Mouse (Mus musculus) hindbrain, embryonic 14.5 days (tissue): ENCODE data around the gene Gm10260. TPM values are rescaled to one million over a fixed set of nuclear protein-coding genes. Genes with fewer than 3 reads are reported as not detected.
A peak's percentile ranks its signal among the peaks of the same experiment; 100 is the strongest.

ENCODE experiments used
- ATAC-seq: fragments of 200-750 bp; cut with Nextera tagmentation; 2 replicates; pipeline ENCODE4 v1.8.0; 2017; ENCODE audit warnings: moderate number of reproducible peaks, mild to moderate bottlenecking, moderate TSS enrichment, moderate library complexity; ENCODE audit not compliant: low FRiP score
- DNase-seq: peaks from one replicate; pipeline ENCODE4 v3.0.0-alpha.2; 2015; ENCODE audit warnings: low spot score
- H3K27ac ChIP-seq: fragments of 300-500 bp; sonication (generic); 2 replicates; pipeline ENCODE4 v1.5.1; 2014; ENCODE audit warnings: mild to moderate bottlenecking, moderate library complexity
- H3K27me3 ChIP-seq: fragments of 300-500 bp; sonication (generic); 2 replicates; pipeline ENCODE4 v1.6.1; 2014; ENCODE audit warnings: mild to moderate bottlenecking, low read length, mixed read lengths; ENCODE audit not compliant: control insufficient read depth, insufficient read depth
- H3K36me3 ChIP-seq: fragments of 300-500 bp; sonication (generic); replicated peaks from 2 replicates; pipeline ENCODE4 v1.6.1; 2014; ENCODE audit not compliant: control insufficient read depth, insufficient read depth
- H3K4me1 ChIP-seq: fragments of 300-500 bp; sonication (generic); replicated peaks from 2 replicates; pipeline ENCODE4 v1.6.1; 2014; ENCODE audit warnings: antibody characterized with exemption, low read length, mixed read lengths; ENCODE audit not compliant: control insufficient read depth, insufficient read depth
- H3K4me2 ChIP-seq: fragments of 300-500 bp; sonication (generic); replicated peaks from 2 replicates; pipeline ENCODE4 v1.6.1; 2014; ENCODE audit warnings: mild to moderate bottlenecking, moderate library complexity
- H3K4me3 ChIP-seq: fragments of 300-500 bp; sonication (generic); replicated peaks from 2 replicates; pipeline ENCODE4 v1.5.1; 2014; ENCODE audit warnings: mild to moderate bottlenecking, low read length
- H3K9ac ChIP-seq: fragments of 300-500 bp; sonication (generic); 2 replicates; pipeline ENCODE4 v1.6.1; 2014
- H3K9me3 ChIP-seq: fragments of 300-500 bp; sonication (generic); 2 replicates; pipeline ENCODE4 v1.6.1; 2016; ENCODE audit warnings: low read length; ENCODE audit not compliant: control insufficient read depth
- WGBS: fragments of 180-500 bp; shearing (Covaris S2); extraction: QIAGEN DNeasy Blood & Tissue Kit; methylation state at CpG from one replicate; pipeline ENCODE4 v1.1.7; 2014; 5-methylcytosine and 5-hydroxymethylcytosine counted together
- polyA plus RNA-seq: library from polyadenylated mRNA; unstranded; fragments of >200 nt; fragmentation: Nextera tagmentation; extraction: Ambion mirVana; gene quantifications from 2 replicates; pipeline ENCODE4 v1.2.1, GENCODE M21; 2014

Gene Gm10260
- 2.2 and 2.9 TPM in 2 replicates for polyA plus RNA-seq

DNA sequence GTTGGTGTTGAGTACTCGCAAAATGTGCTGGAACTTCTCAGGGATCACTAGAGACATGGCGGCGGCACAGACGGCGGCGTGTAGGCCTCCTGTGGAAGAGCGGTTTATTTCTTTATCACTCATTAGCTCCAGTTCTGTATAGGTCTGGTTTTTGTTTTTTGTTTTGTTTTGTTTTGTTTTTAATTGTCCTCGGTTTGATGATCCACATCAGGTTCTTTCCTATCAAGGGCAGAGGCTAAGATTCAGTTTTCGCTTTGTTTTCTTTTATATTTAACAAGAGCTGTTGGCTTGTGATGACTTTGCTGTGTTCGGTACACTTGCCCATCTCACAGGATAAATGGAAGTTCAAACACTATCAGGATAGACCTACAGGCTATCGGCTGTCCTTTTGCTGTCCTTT, at the start of gene Gm10260:
TSS of gene Gm10260 (minus strand) at position 101 of the 400 bp plus-strand sequence.
- no peaks in the 10 kb centered on the region for H3K27me3 ChIP-seq
- H3K9me3 ChIP-seq: no peaks in the 10 kb centered on the region
- no peaks in the 10 kb centered on the region for H3K36me3 ChIP-seq
- peaks cover 3% of the 10 kb centered on the region; the same call in 1 of the 2 replicates for H3K4me1 ChIP-seq
- ATAC-seq (no peak), DNase-seq (no peak)
- no peak within 1 kb of the TSS for H3K4me2 ChIP-seq
- 94% methylated on average over 10 of the region's 11 CpGs for WGBS
- H3K4me3 ChIP-seq: no peak within 1 kb of the TSS
- no peak within 1 kb of the TSS for H3K27ac ChIP-seq
- no peak within 1 kb of the TSS for H3K9ac ChIP-seq

GRCm38 (mm10) chr13:97809828-97810227, 49.4 kb upstream of the Gm10260 start:
- H3K4me3 ChIP-seq: no peak overlapping the region
- no peak overlapping the region for H3K4me2 ChIP-seq
- no peak overlapping the region for H3K27ac ChIP-seq
- no peaks in the 10 kb centered on the region for H3K27me3 ChIP-seq
- no peaks in the 10 kb centered on the region for H3K36me3 ChIP-seq
- ATAC-seq (no peak), DNase-seq (no peak)
- H3K9me3 ChIP-seq: no peaks in the 10 kb centered on the region
- no peak overlapping the region for H3K9ac ChIP-seq
- WGBS: 94% methylated on average over 4 of the region's 4 CpGs
- H3K4me1 ChIP-seq: no peaks in the 10 kb centered on the region

- Histone ChIP-seq H3K9ac (no peak overlapping the region), H3K27me3 (no peaks in the 10 kb centered on the region), H3K9me3 (no peaks in the 10 kb centered on the region), H3K4me2 (no peak overlapping the region), H3K27ac (no peak overlapping the region), H3K4me3 (no peak overlapping the region), H3K36me3 (no peaks in the 10 kb centered on the region), H3K4me1 (no peaks in the 10 kb centered on the region)
- ATAC-seq (no peak), DNase-seq (no peak)
- WGBS: 90% methylated on average over 9 of the region's 9 CpGs
Observed at GRCm38 (mm10) chr13:97805907-97806306, 45.5 kb upstream of the Gm10260 start.

- ATAC-seq (no peak), DNase-seq (no peak)
- H3K27ac ChIP-seq: no peak overlapping the region
- WGBS: 33% methylated on average over 4 of the region's 4 CpGs
- H3K36me3 ChIP-seq: no peaks in the 10 kb centered on the region
- no peak overlapping the region for H3K4me2 ChIP-seq
- H3K4me3 ChIP-seq: no peak overlapping the region
- H3K27me3 ChIP-seq: no peaks in the 10 kb centered on the region
- H3K9ac ChIP-seq: no peak overlapping the region
- no peaks in the 10 kb centered on the region for H3K9me3 ChIP-seq
- H3K4me1 ChIP-seq: peaks cover 19% of the 10 kb centered on the region
Observed at GRCm38 (mm10) chr13:97802386-97802785, 42.0 kb upstream of the Gm10260 start.

DNA sequence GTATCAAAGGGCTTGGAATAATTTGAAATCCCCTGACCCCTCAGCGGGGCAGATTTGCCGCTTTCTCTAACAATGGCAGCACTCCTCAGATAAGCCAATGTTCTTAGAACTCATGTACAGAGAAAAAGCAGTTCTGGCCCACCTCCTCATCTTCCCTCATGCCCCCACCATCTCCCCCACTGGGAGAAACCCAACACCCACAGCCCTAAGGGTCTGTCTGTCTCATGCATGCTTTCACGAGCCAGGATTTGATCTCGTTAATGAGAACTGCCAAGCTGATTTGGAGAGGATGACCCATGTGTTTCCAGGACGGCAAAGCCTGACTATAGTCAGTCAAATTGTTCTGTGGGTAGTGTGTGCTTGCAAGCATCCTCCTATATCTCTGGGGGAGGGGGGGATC, 37.0 kb upstream of the Gm10260 start:
- H3K27me3 ChIP-seq: no peaks in the 10 kb centered on the region
- no peak overlapping the region for H3K4me3 ChIP-seq
- 10% methylated on average over 5 of the region's 5 CpGs for WGBS
- 0 out of 2 replicates have a peak overlapping the region, but pooled peaks have one; percentile 32 for H3K27ac ChIP-seq
- H3K9ac ChIP-seq: no peak overlapping the region
- peaks cover 27% of the 10 kb centered on the region for H3K4me1 ChIP-seq
- H3K4me2 ChIP-seq: no peak overlapping the region
- ATAC-seq (no peak), DNase-seq (no peak)
- H3K36me3 ChIP-seq: no peaks in the 10 kb centered on the region
- H3K9me3 ChIP-seq: no peaks in the 10 kb centered on the region

GRCm38 (mm10) chr13:97794780-97795179, 34.3 kb upstream of the Gm10260 start:
- no peaks in the 10 kb centered on the region for H3K36me3 ChIP-seq
- H3K4me1 ChIP-seq: peaks cover 27% of the 10 kb centered on the region
- no peak overlapping the region for H3K4me3 ChIP-seq
- no peak overlapping the region for H3K27ac ChIP-seq
- H3K9me3 ChIP-seq: no peaks in the 10 kb centered on the region
- H3K9ac ChIP-seq: no peak overlapping the region
- H3K27me3 ChIP-seq: no peaks in the 10 kb centered on the region
- H3K4me2 ChIP-seq: no peak overlapping the region
- ATAC-seq: no peak
- DNase-seq: no peak
- WGBS: 74% methylated on average over 1 of the region's 1 CpGs

DNA sequence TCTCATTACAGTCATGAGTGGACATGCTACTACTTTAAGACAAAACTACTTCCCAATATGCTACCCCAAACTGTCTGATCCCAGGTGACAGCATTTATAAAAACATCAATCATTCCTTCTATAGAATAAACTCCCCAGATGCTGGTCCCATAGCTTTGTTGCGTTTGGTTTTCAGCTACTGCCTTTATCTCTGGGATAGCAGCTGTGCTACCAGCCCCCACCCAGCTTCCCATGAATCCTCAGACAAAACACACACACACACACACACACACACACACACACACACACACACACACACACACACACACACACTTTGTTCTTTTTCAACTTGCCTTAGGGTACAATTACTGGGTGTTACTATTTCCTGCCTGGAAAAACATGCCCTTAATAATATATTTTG, 33.5 kb upstream of the Gm10260 start:
- WGBS: 26% methylated on average over 1 of the region's 1 CpGs
- H3K4me3 ChIP-seq: no peak overlapping the region
- no peak overlapping the region for H3K4me2 ChIP-seq
- no peak for ATAC-seq
- no peaks in the 10 kb centered on the region for H3K9me3 ChIP-seq
- peaks cover 20% of the 10 kb centered on the region for H3K4me1 ChIP-seq
- H3K36me3 ChIP-seq: no peaks in the 10 kb centered on the region
- no peak for DNase-seq
- H3K27me3 ChIP-seq: no peaks in the 10 kb centered on the region
- H3K27ac ChIP-seq: no peak overlapping the region
- H3K9ac ChIP-seq: no peak overlapping the region

GRCm38 (mm10) chr13:97791664-97792063, 31.2 kb upstream of the Gm10260 start:
- 57% methylated on average over 6 of the region's 6 CpGs for WGBS
- DNase-seq (no peak), ATAC-seq (no peak)
- Histone ChIP-seq H3K4me1 (0 out of 2 replicates have a peak, but pooled peaks cover 6% of the 10 kb centered on the region), H3K4me2 (no peak overlapping the region), H3K9ac (no peak overlapping the region), H3K27me3 (no peaks in the 10 kb centered on the region), H3K9me3 (no peaks in the 10 kb centered on the region), H3K36me3 (no peaks in the 10 kb centered on the region), H3K27ac (no peak overlapping the region), H3K4me3 (no peak overlapping the region)

DNA sequence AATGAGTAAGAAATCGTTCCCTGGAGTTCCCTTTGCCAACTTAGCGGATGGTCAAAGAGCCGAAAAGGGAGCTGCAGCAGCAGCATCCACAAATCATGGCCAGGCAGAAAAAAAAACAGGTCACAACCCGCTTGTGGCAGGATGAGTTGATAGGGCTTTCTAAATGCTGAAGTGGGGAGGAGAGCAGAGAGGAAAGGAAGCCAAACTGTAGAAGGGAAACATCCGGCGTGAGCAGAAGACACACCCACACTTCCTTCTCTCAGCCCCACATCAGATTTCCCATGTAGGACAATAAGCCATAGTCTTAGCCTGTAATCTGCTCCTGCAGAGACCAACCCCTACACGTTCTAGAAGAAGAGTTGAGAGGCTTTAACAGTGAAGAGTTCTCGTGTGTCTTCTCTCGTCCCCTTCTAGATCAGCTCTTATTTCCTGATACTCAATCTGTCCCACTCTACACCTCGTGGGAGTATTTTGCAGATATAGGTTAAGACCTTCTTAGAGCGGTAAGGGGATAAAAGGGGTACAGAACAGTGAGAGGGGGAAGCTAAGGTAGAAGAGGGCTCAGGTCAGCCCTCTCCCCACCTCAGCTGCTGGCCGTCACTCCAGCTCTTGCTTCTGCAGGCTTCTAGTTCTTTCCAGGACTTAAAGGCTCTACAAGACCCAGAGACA, 29.5 kb upstream of the Gm10260 start:
- Histone ChIP-seq H3K27ac (no peak overlapping the region), H3K9ac (no peak overlapping the region), H3K27me3 (no peaks in the 10 kb centered on the region), H3K4me2 (no peak overlapping the region), H3K9me3 (no peaks in the 10 kb centered on the region), H3K4me1 (0 out of 2 replicates have a peak, but pooled peaks cover 2% of the 10 kb centered on the region), H3K36me3 (no peaks in the 10 kb centered on the region), H3K4me3 (no peak overlapping the region)
- 89% methylated on average over 12 of the region's 12 CpGs for WGBS
- ATAC-seq (no peak), DNase-seq (no peak)
